Mouse (Mus musculus): ENCODE measurements around the gene Myo5c.

DNA sequence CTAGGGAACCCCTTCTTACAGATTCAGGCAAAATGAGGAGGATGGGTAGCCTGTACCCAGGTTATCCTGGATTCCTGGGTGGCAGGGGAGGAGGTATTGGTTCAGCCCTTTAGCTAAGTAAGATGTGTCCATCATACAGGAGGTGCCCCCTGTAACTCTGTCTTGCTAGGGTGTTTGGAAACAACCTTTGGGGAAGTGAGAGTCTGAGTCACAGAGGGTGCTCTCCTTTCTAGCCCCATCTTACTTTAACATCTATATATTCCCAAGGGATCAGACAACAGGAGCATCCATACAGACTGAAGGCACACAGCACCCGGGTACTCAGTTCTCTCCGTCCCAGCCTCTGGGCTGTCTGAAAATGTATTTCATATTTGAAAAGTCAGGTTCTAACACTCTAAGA is 50.4 kb downstream of the Myo5c start:
- TF ChIP-seq CTCF (IDR thresholded peaks at IDR 0.05; ENCODE audit: extremely low read depth, insufficient read length, insufficient replicate concordance, low read depth, low read length) = no peak
- no peak for TF ChIP-seq POLR2A (IDR thresholded peaks at IDR 0.05; ENCODE audit: low read depth, low read length)
